Mouse (Mus musculus): ENCODE results near the gene Ccdc91. TPM values are rescaled to one million over a fixed set of nuclear protein-coding genes. Genes with fewer than 3 reads are reported as not detected.

Ccdc91 gene
- polyA plus RNA-seq, 1 experiment from 2014 or later, result 21.1 TPM

GRCm38 (mm10) chr6:147507186-147507585 is 31.6 kb downstream of the Ccdc91 start:
- Histone ChIP-seq H3K4me1 (peaks cover 23% of the 10 kb centered on the region), H3K4me3 (no peak overlapping the region), H3K4me2 (peak overlapping the region; percentile 61; the same call in 1 of the 2 replicates), H3K27me3 (replicated peaks) (no peaks in the 10 kb centered on the region), H3K27ac (replicated peaks) (peak overlapping the region; percentile 43), H3K36me3 (no peaks in the 10 kb centered on the region), H3K9me3 (no peaks in the 10 kb centered on the region), H3K9ac (no peak overlapping the region)
- ATAC-seq (ENCODE audit: extremely low read depth, insufficient number of reproducible peaks, low FRiP score, low TSS enrichment), result no peak
- WGBS, result 76% methylated on average over 6 of the region's 6 CpGs

DNA sequence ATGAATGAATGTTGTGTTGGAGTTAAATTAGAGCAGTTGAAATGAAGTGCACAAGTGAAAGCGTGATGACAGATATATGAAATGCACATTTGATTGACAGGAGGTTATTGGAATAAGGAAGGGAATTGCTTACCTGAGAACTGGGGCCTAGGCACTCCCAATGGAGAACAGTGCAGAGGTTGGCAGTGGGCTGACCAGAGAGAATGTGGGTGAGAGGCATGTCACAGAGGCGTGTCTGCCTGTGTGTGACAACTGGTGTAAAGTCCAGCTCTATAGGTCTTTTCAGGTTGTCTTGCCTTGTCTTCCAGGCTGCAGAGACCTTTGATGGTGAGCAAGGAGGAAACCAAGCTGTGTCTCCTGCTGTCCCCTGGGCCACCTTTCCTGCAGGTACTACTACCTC is 34.9 kb downstream of the Ccdc91 start:
- H3K4me1 ChIP-seq, result peaks cover 20% of the 10 kb centered on the region
- no peak overlapping the region for H3K4me3 ChIP-seq
- H3K27ac ChIP-seq (replicated peaks), result no peak overlapping the region
- WGBS, result 84% methylated on average over 2 of the region's 2 CpGs
- no peak overlapping the region for H3K9ac ChIP-seq
- ATAC-seq (ENCODE audit: extremely low read depth, insufficient number of reproducible peaks, low FRiP score, low TSS enrichment), result no peak
- no peaks in the 10 kb centered on the region for H3K27me3 ChIP-seq (replicated peaks)
- peaks cover 3% of the 10 kb centered on the region; the same call in 1 of the 2 replicates for H3K9me3 ChIP-seq
- H3K36me3 ChIP-seq, result peaks cover 15% of the 10 kb centered on the region
- no peak overlapping the region for H3K4me2 ChIP-seq

- Histone ChIP-seq H3K9me3 (peaks cover 3% of the 10 kb centered on the region; the same call in 1 of the 2 replicates), H3K27me3 (replicated peaks) (no peaks in the 10 kb centered on the region), H3K27ac (replicated peaks) (no peak overlapping the region), H3K36me3 (peaks cover 15% of the 10 kb centered on the region), H3K4me2 (no peak overlapping the region), H3K4me1 (no peaks in the 10 kb centered on the region), H3K4me3 (no peak overlapping the region), H3K9ac (no peak overlapping the region)
- WGBS, result 73% methylated on average over 8 of the region's 8 CpGs
- ATAC-seq (ENCODE audit: extremely low read depth, insufficient number of reproducible peaks, low FRiP score, low TSS enrichment), result no peak
These were observed 42.3 kb downstream of the Ccdc91 start for GRCm38 (mm10) chr6:147517909-147518308.

GRCm38 (mm10) chr6:147525236-147525635 is 49.6 kb downstream of the Ccdc91 start:
- no peak for ATAC-seq (ENCODE audit: extremely low read depth, insufficient number of reproducible peaks, low FRiP score, low TSS enrichment)
- Histone ChIP-seq H3K36me3 (no peaks in the 10 kb centered on the region), H3K4me3 (no peak overlapping the region), H3K27ac (replicated peaks) (no peak overlapping the region), H3K9me3 (no peaks in the 10 kb centered on the region), H3K9ac (no peak overlapping the region), H3K4me2 (no peak overlapping the region), H3K4me1 (no peaks in the 10 kb centered on the region), H3K27me3 (replicated peaks) (no peaks in the 10 kb centered on the region)

- WGBS, result 88% methylated on average over 5 of the region's 5 CpGs
- H3K9ac ChIP-seq, result no peak overlapping the region
- H3K36me3 ChIP-seq, result peaks cover 11% of the 10 kb centered on the region
- no peak overlapping the region for H3K4me3 ChIP-seq
- H3K4me2 ChIP-seq, result no peak overlapping the region
- no peaks in the 10 kb centered on the region for H3K9me3 ChIP-seq
- ATAC-seq (ENCODE audit: extremely low read depth, insufficient number of reproducible peaks, low FRiP score, low TSS enrichment), result no peak
- no peaks in the 10 kb centered on the region for H3K27me3 ChIP-seq (replicated peaks)
- no peaks in the 10 kb centered on the region for H3K4me1 ChIP-seq
- no peak overlapping the region for H3K27ac ChIP-seq (replicated peaks)
These were observed 59.3 kb downstream of the Ccdc91 start for GRCm38 (mm10) chr6:147534971-147535370.

DNA sequence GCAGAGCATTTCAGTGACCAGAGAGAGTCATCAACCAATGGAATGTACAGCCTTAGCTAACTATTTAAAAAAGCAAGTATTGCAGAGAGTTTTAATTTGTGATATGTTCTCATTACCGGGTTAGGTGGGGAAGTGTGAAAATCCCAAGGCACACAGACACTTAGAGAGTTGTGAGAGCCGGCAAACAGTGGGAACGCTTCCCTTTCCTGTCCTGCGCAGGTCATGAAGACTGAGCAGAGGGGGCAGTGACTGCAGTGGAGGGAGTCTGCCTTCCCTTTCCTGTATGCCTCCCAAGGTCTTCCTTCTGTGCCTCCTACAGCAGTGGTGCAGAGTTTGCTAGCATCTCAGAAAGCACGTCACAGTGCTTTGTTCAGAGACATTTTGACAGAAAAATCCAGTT is 62.6 kb downstream of the Ccdc91 start:
- no peak overlapping the region for H3K4me3 ChIP-seq
- no peak for ATAC-seq (ENCODE audit: extremely low read depth, insufficient number of reproducible peaks, low FRiP score, low TSS enrichment)
- no peak overlapping the region for H3K27ac ChIP-seq (replicated peaks)
- H3K9me3 ChIP-seq, result no peaks in the 10 kb centered on the region
- no peak overlapping the region for H3K4me2 ChIP-seq
- H3K4me1 ChIP-seq, result no peaks in the 10 kb centered on the region
- H3K36me3 ChIP-seq, result peaks cover 11% of the 10 kb centered on the region
- no peaks in the 10 kb centered on the region for H3K27me3 ChIP-seq (replicated peaks)
- no peak overlapping the region for H3K9ac ChIP-seq
- 77% methylated on average over 5 of the region's 5 CpGs for WGBS

DNA sequence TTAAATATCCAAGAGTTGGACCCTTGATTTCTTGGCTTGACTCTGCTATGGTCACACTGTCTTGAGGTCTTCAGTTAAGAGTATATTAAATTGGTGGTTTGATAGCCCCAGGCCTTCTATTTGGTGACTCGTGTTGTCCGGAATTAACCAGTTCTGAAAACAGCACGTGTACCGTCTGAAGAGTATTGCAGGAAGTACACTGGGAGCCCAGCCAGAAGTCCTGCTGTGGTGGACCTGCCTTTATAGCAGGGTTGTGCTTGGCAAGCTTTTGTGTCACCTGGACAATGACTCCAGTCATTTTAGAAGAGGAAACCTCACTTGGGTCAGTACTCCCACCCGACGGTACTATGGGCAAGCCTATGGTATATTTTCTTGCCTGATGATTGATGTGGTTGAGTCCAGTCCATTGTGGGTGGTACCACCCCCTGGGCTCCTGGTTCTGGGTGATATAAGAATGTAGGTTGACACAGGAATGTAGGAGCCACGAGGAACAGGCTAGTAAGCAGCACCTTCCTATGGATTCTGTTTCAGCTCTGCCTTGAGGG is 63.5 kb downstream of the Ccdc91 start:
- no peak for ATAC-seq (ENCODE audit: extremely low read depth, insufficient number of reproducible peaks, low FRiP score, low TSS enrichment)
- 75% methylated on average over 7 of the region's 7 CpGs for WGBS
- Histone ChIP-seq H3K36me3 (peaks cover 11% of the 10 kb centered on the region), H3K4me2 (no peak overlapping the region), H3K27me3 (replicated peaks) (no peaks in the 10 kb centered on the region), H3K4me1 (no peaks in the 10 kb centered on the region), H3K9me3 (no peaks in the 10 kb centered on the region), H3K9ac (no peak overlapping the region), H3K4me3 (no peak overlapping the region), H3K27ac (replicated peaks) (no peak overlapping the region)

GRCm38 (mm10) chr6:147540942-147541341 is 65.3 kb downstream of the Ccdc91 start:
- Histone ChIP-seq H3K9me3 (no peaks in the 10 kb centered on the region), H3K36me3 (peaks cover 6% of the 10 kb centered on the region), H3K27ac (replicated peaks) (no peak overlapping the region), H3K27me3 (replicated peaks) (no peaks in the 10 kb centered on the region), H3K4me2 (no peak overlapping the region), H3K9ac (no peak overlapping the region), H3K4me1 (no peaks in the 10 kb centered on the region), H3K4me3 (no peak overlapping the region)
- ATAC-seq (ENCODE audit: extremely low read depth, insufficient number of reproducible peaks, low FRiP score, low TSS enrichment), result no peak
- WGBS, result 80% methylated on average over 6 of the region's 6 CpGs

GRCm38 (mm10) chr6:147555591-147555990 is 80.0 kb downstream of the Ccdc91 start:
- Histone ChIP-seq H3K4me1 (0 out of 2 replicates have a peak, but pooled peaks cover 3% of the 10 kb centered on the region), H3K36me3 (no peaks in the 10 kb centered on the region), H3K27me3 (replicated peaks) (no peaks in the 10 kb centered on the region), H3K4me3 (no peak overlapping the region), H3K27ac (replicated peaks) (no peak overlapping the region), H3K9ac (no peak overlapping the region), H3K9me3 (no peaks in the 10 kb centered on the region), H3K4me2 (no peak overlapping the region)
- ATAC-seq (ENCODE audit: extremely low read depth, insufficient number of reproducible peaks, low FRiP score, low TSS enrichment), result no peak
- WGBS, result 48% methylated on average over 6 of the region's 6 CpGs

DNA sequence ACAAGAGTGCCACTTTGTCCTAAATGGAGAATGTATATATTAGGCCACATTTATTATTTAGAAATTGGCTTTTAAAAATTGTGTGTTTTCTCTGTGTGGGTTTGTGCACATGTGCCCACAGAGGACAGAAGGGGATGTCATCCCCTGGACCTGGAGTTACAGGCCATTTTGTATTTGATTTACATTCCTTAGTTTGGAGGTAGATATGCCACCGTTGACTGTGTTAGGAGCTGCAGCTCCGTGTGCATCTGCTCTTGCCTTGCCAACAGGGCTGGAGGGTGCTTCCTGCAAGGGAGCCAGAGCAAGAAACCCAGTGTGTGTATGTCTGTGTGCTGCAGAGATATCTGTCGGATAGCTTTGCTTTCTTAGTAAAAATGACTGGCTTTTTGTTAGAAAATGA is 83.7 kb downstream of the Ccdc91 start:
- Histone ChIP-seq H3K9me3 (no peaks in the 10 kb centered on the region), H3K9ac (no peak overlapping the region), H3K36me3 (no peaks in the 10 kb centered on the region), H3K27me3 (replicated peaks) (no peaks in the 10 kb centered on the region), H3K4me3 (no peak overlapping the region), H3K4me2 (no peak overlapping the region), H3K27ac (replicated peaks) (no peak overlapping the region), H3K4me1 (0 out of 2 replicates have a peak, but pooled peaks cover 3% of the 10 kb centered on the region)
- no peak for ATAC-seq (ENCODE audit: extremely low read depth, insufficient number of reproducible peaks, low FRiP score, low TSS enrichment)
- WGBS, result 71% methylated on average over 3 of the region's 3 CpGs

DNA sequence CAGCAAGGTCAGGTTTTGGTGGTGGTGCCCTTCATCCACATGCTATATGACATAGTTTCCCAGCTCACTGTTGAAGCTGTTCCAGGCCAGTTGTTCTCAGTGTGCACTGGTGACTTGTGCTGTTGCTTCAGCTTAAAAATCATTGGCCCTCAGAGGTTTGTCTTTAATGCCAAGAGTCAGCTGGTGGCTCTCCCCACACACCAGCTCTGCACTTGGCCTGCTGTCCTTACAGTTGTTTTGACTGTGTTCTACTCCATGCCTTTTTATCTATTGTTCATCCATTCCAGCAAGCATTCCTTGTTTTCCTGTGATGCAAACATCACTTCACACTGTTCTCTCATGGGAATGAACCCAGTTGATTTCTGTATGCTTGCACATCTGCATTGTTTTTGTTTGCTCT is 84.8 kb downstream of the Ccdc91 start:
- H3K27ac ChIP-seq (replicated peaks), result no peak overlapping the region
- no peak overlapping the region for H3K4me2 ChIP-seq
- no peak overlapping the region for H3K9ac ChIP-seq
- H3K4me3 ChIP-seq, result no peak overlapping the region
- no peaks in the 10 kb centered on the region for H3K9me3 ChIP-seq
- no peaks in the 10 kb centered on the region for H3K27me3 ChIP-seq (replicated peaks)
- H3K4me1 ChIP-seq, result 0 out of 2 replicates have a peak, but pooled peaks cover 3% of the 10 kb centered on the region
- 0 out of 2 replicates have a peak, but pooled peaks cover 4% of the 10 kb centered on the region for H3K36me3 ChIP-seq
- ATAC-seq (ENCODE audit: extremely low read depth, insufficient number of reproducible peaks, low FRiP score, low TSS enrichment), result no peak

- Histone ChIP-seq H3K9me3 (no peaks in the 10 kb centered on the region), H3K4me3 (no peak overlapping the region), H3K27ac (replicated peaks) (no peak overlapping the region), H3K27me3 (replicated peaks) (no peaks in the 10 kb centered on the region), H3K9ac (no peak overlapping the region), H3K4me1 (peaks cover 5% of the 10 kb centered on the region; the same call in 1 of the 2 replicates), H3K4me2 (no peak overlapping the region), H3K36me3 (0 out of 2 replicates have a peak, but pooled peaks cover 4% of the 10 kb centered on the region)
- ATAC-seq (ENCODE audit: extremely low read depth, insufficient number of reproducible peaks, low FRiP score, low TSS enrichment), result no peak
- WGBS, result 75% methylated on average over 5 of the region's 5 CpGs
These were observed 93.6 kb downstream of the Ccdc91 start for GRCm38 (mm10) chr6:147569246-147569645.

Measured in heart, embryonic 13.5 days (tissue).